Mouse (Mus musculus): ENCODE measurements around the gene Ankrd55. TPM values are rescaled to one million over a fixed set of nuclear protein-coding genes. Genes with fewer than 3 reads are reported as not detected.

Gene Ankrd55
- polyA plus RNA-seq, 1 experiment = 0.18 TPM

DNA sequence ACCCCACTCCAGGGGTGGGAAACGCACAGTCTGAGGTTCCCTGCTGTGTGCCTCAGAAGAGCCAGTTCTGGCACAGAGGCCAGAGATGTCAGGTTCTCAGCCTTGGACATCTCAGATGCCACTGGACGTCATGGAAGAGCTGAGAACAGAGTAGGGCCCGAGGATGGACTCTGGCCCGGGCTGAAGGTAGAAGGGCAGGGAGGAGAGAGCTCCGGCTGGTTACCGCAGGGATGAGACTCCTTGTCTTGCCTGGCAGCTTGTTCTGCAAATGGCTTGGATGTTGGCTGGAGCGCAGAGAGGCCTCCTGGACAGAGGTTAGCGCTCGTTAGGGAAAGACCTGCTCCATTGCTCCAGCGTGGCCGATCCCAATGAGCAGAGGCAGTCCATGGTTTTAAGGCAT, 57.8 kb downstream of the Ankrd55 start:
- Histone ChIP-seq H3K4me3 (ENCODE audit: insufficient read depth, poor library complexity, severe bottlenecking) (no peak overlapping the region), H3K79me2 (ENCODE audit: control insufficient read depth, insufficient read depth) (no peaks in the 10 kb centered on the region), H3K27me3 (ENCODE audit: control insufficient read depth, insufficient read depth, insufficient read length) (no peaks in the 10 kb centered on the region), H3ac (ENCODE audit: control insufficient read depth, insufficient read length, low read depth) (no peak overlapping the region), H3K36me3 (ENCODE audit: control insufficient read depth, insufficient read depth) (no peaks in the 10 kb centered on the region), H3K79me3 (ENCODE audit: low read depth) (no peaks in the 10 kb centered on the region)
- no peak for TF ChIP-seq MYOG (IDR thresholded peaks at IDR 0.05; ENCODE audit: control insufficient read depth, extremely low read depth, insufficient read length)

DNA sequence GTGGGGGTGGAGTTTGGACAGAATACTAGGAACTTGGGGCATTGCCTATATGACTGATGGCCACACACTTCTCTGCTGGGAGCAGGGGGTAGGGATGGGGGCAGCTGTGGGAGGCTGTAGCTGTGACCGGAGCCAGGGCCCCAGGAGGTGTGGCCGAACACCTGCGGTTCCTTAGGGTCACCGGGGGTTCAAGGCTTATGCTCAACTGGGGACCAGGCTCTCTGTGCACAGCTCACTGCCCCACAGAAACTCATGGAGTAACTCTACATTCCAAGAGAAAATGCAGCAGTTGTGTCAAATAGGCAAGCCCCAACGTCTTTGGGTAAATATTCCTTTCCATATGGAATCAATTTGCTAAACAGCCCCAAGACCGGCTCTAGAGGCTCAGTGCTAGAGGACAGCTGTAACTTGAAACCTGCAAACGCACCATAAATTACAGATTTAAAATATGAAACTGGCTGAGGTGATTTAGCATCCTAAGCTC, 58.5 kb downstream of the Ankrd55 start:
- no peak overlapping the region for H3ac ChIP-seq (ENCODE audit: control insufficient read depth, insufficient read length, low read depth)
- no peaks in the 10 kb centered on the region for H3K36me3 ChIP-seq (ENCODE audit: control insufficient read depth, insufficient read depth)
- H3K79me2 ChIP-seq (ENCODE audit: control insufficient read depth, insufficient read depth) = no peaks in the 10 kb centered on the region
- no peaks in the 10 kb centered on the region for H3K27me3 ChIP-seq (ENCODE audit: control insufficient read depth, insufficient read depth, insufficient read length)
- no peaks in the 10 kb centered on the region for H3K79me3 ChIP-seq (ENCODE audit: low read depth)
- TF ChIP-seq FOSL1 (IDR thresholded peaks at IDR 0.05; ENCODE audit: insufficient read depth, low read length, poor library complexity, severe bottlenecking) (no peak), MYOG (IDR thresholded peaks at IDR 0.05; ENCODE audit: control insufficient read depth, extremely low read depth, insufficient read length) (no peak), USF1 (IDR thresholded peaks at IDR 0.05; ENCODE audit: low read depth) (no peak), MAX (IDR thresholded peaks at IDR 0.05) (no peak), CTCF (IDR thresholded peaks at IDR 0.05; ENCODE audit: control insufficient read depth, insufficient read depth, insufficient read length) (no peak), MYOD1 (IDR thresholded peaks at IDR 0.05; ENCODE audit: control insufficient read depth, insufficient read length, low read depth) (no peak), CEBPB (IDR thresholded peaks at IDR 0.05; ENCODE audit: low read depth) (no peak)
- no peak overlapping the region for H3K4me3 ChIP-seq (ENCODE audit: insufficient read depth, poor library complexity, severe bottlenecking)

DNA sequence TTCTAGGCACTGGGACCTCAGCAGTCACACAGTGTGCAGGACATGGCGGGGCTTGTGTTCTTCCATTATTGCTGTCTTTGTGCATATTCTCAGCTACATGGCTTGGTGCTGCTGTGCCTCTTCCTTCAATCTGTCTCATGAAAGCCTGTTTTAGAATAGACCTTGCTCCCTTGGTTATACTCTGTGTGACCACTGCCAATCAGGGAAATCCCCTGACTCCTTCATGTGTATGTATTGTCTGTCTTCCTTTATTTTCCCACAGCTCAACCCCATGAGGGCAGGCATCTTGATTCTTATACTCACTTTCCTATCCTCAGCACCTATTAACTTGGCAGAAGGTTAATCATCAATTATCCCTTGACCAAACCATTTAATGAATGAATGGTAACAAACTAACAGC, 60.0 kb downstream of the Ankrd55 start:
- Histone ChIP-seq H3K27me3 (ENCODE audit: control insufficient read depth, insufficient read depth, insufficient read length) (no peaks in the 10 kb centered on the region), H3K36me3 (ENCODE audit: control insufficient read depth, insufficient read depth) (no peaks in the 10 kb centered on the region), H3K79me2 (ENCODE audit: control insufficient read depth, insufficient read depth) (no peaks in the 10 kb centered on the region), H3K79me3 (ENCODE audit: low read depth) (no peaks in the 10 kb centered on the region), H3K4me3 (ENCODE audit: insufficient read depth, poor library complexity, severe bottlenecking) (no peak overlapping the region), H3ac (ENCODE audit: control insufficient read depth, insufficient read length, low read depth) (no peak overlapping the region)
- TF ChIP-seq CEBPB (IDR thresholded peaks at IDR 0.05; ENCODE audit: low read depth) = no peak

DNA sequence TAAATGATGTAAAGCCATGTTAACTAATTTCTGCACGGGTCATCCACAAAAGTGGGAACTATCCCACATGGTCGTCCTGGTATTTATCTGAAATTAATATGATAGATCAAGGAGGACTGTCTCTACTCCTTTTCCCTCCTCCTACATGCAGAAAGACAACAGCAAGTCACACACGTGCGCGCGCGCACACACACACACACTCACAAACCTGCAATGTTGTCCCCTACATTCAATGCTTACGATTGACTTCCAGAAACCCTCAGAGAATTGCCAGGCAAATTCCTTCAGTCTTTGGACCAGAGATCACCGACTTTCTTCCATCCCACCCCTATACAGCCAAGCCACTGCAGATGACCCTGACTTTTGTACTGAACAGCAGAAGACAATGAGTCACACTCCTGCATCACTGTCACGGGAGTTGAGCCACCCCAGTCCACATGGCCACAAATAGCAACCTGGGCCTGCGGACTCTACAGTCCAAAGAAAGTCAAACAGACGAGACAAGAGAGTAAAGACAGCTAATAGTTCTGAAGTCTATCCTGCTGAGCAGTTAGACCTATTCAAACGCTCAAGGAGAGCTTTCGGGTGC, 60.7 kb downstream of the Ankrd55 start:
- no peaks in the 10 kb centered on the region for H3K27me3 ChIP-seq (ENCODE audit: control insufficient read depth, insufficient read depth, insufficient read length)

GRCm38 (mm10) chr13:112349500-112349899, 61.2 kb downstream of the Ankrd55 start:
- Histone ChIP-seq H3K79me2 (ENCODE audit: control insufficient read depth, insufficient read depth) (no peaks in the 10 kb centered on the region), H3K36me3 (ENCODE audit: control insufficient read depth, insufficient read depth) (no peaks in the 10 kb centered on the region), H3K27me3 (ENCODE audit: control insufficient read depth, insufficient read depth, insufficient read length) (no peaks in the 10 kb centered on the region), H3K4me3 (ENCODE audit: insufficient read depth, poor library complexity, severe bottlenecking) (no peak overlapping the region), H3K79me3 (ENCODE audit: low read depth) (no peaks in the 10 kb centered on the region), H3ac (ENCODE audit: control insufficient read depth, insufficient read length, low read depth) (no peak overlapping the region)
- no peak for TF ChIP-seq FOSL1 (IDR thresholded peaks at IDR 0.05; ENCODE audit: insufficient read depth, low read length, poor library complexity, severe bottlenecking)
- TF ChIP-seq CEBPB (IDR thresholded peaks at IDR 0.05; ENCODE audit: low read depth) = no peak
- TF ChIP-seq MAX (IDR thresholded peaks at IDR 0.05) = no peak
- TF ChIP-seq CTCF (IDR thresholded peaks at IDR 0.05; ENCODE audit: control insufficient read depth, insufficient read depth, insufficient read length) = no peak
- no peak for TF ChIP-seq MYOD1 (IDR thresholded peaks at IDR 0.05; ENCODE audit: control insufficient read depth, insufficient read length, low read depth)
- no peak for TF ChIP-seq USF1 (IDR thresholded peaks at IDR 0.05; ENCODE audit: low read depth)
- no peak for TF ChIP-seq MYOG (IDR thresholded peaks at IDR 0.05; ENCODE audit: control insufficient read depth, extremely low read depth, insufficient read length)

More for the DNA sequence above, 60.7 kb downstream of the Ankrd55 start:
- no peak for TF ChIP-seq MAX (IDR thresholded peaks at IDR 0.05)
- no peak for TF ChIP-seq MYOG (IDR thresholded peaks at IDR 0.05; ENCODE audit: control insufficient read depth, extremely low read depth, insufficient read length)
- TF ChIP-seq CTCF (IDR thresholded peaks at IDR 0.05; ENCODE audit: control insufficient read depth, insufficient read depth, insufficient read length) = no peak
- TF ChIP-seq CEBPB (IDR thresholded peaks at IDR 0.05; ENCODE audit: low read depth) = no peak
- TF ChIP-seq USF1 (IDR thresholded peaks at IDR 0.05; ENCODE audit: low read depth) = no peak
- Histone ChIP-seq H3K79me2 (ENCODE audit: control insufficient read depth, insufficient read depth) (no peaks in the 10 kb centered on the region), H3ac (ENCODE audit: control insufficient read depth, insufficient read length, low read depth) (no peak overlapping the region), H3K36me3 (ENCODE audit: control insufficient read depth, insufficient read depth) (no peaks in the 10 kb centered on the region), H3K79me3 (ENCODE audit: low read depth) (no peaks in the 10 kb centered on the region), H3K4me3 (ENCODE audit: insufficient read depth, poor library complexity, severe bottlenecking) (no peak overlapping the region)

DNA sequence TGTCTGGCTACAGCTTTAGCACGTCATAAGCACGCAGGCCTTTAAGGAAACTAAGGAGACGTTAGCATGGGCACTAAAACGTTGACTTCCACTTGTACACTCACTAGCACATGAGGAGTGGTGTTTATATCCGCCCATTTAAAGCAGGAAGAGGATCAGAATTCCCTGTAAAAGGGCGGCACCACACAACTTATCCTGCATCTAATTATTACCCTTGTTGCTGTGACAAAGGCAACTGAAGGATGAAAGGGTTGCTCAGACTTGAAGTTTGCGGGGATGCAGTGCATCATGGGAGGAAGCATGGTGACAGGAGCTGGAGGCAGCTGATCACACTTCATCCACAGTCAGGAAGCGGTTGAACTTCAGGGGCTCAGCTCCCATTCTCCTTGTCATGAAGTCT, 63.7 kb downstream of the Ankrd55 start:
- no peak for TF ChIP-seq CEBPB (IDR thresholded peaks at IDR 0.05; ENCODE audit: low read depth)
- TF ChIP-seq FOSL1 (IDR thresholded peaks at IDR 0.05; ENCODE audit: insufficient read depth, low read length, poor library complexity, severe bottlenecking) = no peak
- no peak for TF ChIP-seq MAX (IDR thresholded peaks at IDR 0.05)
- TF ChIP-seq USF1 (IDR thresholded peaks at IDR 0.05; ENCODE audit: low read depth) = no peak
- no peak for TF ChIP-seq MYOD1 (IDR thresholded peaks at IDR 0.05; ENCODE audit: control insufficient read depth, insufficient read length, low read depth)
- TF ChIP-seq CTCF (IDR thresholded peaks at IDR 0.05; ENCODE audit: control insufficient read depth, insufficient read depth, insufficient read length) = no peak
- TF ChIP-seq MYOG (IDR thresholded peaks at IDR 0.05; ENCODE audit: control insufficient read depth, extremely low read depth, insufficient read length) = no peak
- Histone ChIP-seq H3K79me3 (ENCODE audit: low read depth) (no peaks in the 10 kb centered on the region), H3K36me3 (ENCODE audit: control insufficient read depth, insufficient read depth) (no peaks in the 10 kb centered on the region), H3K27me3 (ENCODE audit: control insufficient read depth, insufficient read depth, insufficient read length) (no peaks in the 10 kb centered on the region), H3K4me3 (ENCODE audit: insufficient read depth, poor library complexity, severe bottlenecking) (no peak overlapping the region), H3ac (ENCODE audit: control insufficient read depth, insufficient read length, low read depth) (no peak overlapping the region), H3K79me2 (ENCODE audit: control insufficient read depth, insufficient read depth) (no peaks in the 10 kb centered on the region)
